Mouse (Mus musculus) lung, adult 2 months (tissue): ENCODE data around the gene Arhgef2. TPM values are rescaled to one million over a fixed set of nuclear protein-coding genes. Genes with fewer than 3 reads are reported as not detected.

Experiments used
- DNase-seq: peaks from one replicate; pipeline ENCODE4 v3.0.0; 2022
- H3K4me1 ChIP-seq: fragments of 200-500 bp; 2 replicates; pipeline ENCODE4 v1.6.1; 2011; ENCODE audit warnings: low read length; ENCODE audit not compliant: control insufficient read depth, insufficient read depth
- H3K4me3 ChIP-seq: fragments of 200-500 bp; replicated peaks from 2 replicates; pipeline ENCODE3; 2011; ENCODE audit warnings: low read depth, mild to moderate bottlenecking, control low read depth, low read length; ENCODE audit errors: extremely low read depth
- CTCF ChIP-seq: fragments of 200-500 bp; IDR thresholded peaks from 2 replicates; pipeline ENCODE4 v1.5.1; 2011; ENCODE audit warnings: mild to moderate bottlenecking, low read length, control low read depth; ENCODE audit not compliant: insufficient read depth
- POLR2A ChIP-seq: fragments of 200-500 bp; IDR thresholded peaks from 2 replicates; pipeline ENCODE4 v1.6.1; 2011; ENCODE audit warnings: low read depth, mild to moderate bottlenecking, control low read depth, low read length, borderline replicate concordance; ENCODE audit errors: extremely low read depth
- WGBS: fragments of 180-500 bp; shearing (Covaris S2); methylation state at CpG from one replicate; pipeline ENCODE4 v1.1.7; 2018; 5-methylcytosine and 5-hydroxymethylcytosine counted together
- polyA plus RNA-seq: library from polyadenylated mRNA; depleted of rRNA; stranded (reverse); fragments of >200 nt; gene quantifications from 2 replicates; pipeline ENCODE4 v1.2.3, GENCODE M21; 2012

Gene Arhgef2
- polyA plus RNA-seq, 1 experiment: 233 TPM

DNA sequence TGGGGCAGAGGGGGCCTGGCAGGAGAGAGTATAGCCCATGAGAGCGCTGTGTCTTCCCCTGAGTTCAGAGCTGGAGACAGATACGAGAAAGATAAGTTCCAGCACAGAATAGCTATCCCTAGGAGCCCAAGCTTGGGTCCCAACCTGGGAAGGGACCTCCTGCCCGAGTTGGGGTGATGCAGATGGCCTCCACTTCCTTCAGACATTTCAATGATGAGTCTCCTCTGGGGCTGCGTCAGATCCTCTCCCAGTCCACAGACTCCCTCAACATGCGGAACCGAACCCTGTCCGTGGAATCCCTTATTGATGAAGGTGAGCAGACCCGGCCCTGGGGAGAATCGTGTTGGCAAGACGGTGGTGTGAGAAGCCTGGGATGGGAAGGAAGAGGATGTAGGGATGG lies 27.3 kb downstream of the Arhgef2 start:
- Histone ChIP-seq H3K4me3 (no peak overlapping the region), H3K4me1 (peaks cover 31% of the 10 kb centered on the region)
- TF ChIP-seq CTCF (no peak), POLR2A (no peak)
- no peak for DNase-seq
- WGBS: 94% methylated on average over 10 of the region's 10 CpGs

DNA sequence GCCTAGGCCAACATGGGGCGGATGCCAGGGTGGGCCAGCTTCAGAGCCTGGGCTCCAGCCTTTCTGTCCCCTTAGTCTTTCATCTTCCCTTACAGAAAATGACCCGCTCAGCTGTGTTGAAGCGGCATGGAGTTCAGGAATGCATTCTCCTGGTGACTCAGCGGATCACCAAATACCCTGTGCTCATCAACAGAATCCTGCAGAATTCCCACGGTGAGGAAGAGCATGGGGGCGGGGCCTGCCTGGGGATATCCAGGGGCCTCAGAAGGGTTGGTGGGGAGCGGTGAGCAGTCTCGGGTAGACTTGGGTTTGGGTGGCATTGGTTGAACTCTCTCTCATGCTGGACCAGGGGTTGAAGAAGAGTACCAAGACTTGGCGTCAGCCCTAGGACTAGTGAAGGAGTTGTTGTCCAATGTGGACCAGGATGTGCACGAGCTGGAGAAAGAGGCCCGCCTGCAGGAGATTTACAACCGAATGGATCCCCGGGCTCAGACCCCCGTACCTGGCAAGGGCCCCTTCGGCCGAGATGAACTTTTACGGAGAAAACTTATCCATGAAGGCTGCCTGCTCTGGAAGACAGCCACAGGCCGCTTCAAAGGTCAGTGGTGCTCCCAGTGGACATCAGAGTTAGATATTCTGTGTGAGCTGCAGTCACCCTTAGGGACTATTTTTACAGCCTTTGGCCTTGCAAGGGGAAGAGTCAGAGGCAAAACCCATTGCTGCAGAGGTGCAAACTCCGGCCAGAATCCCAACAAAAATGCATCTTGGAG lies 29.9 kb downstream of the Arhgef2 start:
- no peak for DNase-seq
- 92% methylated on average over 19 of the region's 19 CpGs for WGBS
- Histone ChIP-seq H3K4me3 (no peak overlapping the region), H3K4me1 (peaks cover 10% of the 10 kb centered on the region)
- no peak for TF ChIP-seq POLR2A
- TF ChIP-seq CTCF: no peak

DNA sequence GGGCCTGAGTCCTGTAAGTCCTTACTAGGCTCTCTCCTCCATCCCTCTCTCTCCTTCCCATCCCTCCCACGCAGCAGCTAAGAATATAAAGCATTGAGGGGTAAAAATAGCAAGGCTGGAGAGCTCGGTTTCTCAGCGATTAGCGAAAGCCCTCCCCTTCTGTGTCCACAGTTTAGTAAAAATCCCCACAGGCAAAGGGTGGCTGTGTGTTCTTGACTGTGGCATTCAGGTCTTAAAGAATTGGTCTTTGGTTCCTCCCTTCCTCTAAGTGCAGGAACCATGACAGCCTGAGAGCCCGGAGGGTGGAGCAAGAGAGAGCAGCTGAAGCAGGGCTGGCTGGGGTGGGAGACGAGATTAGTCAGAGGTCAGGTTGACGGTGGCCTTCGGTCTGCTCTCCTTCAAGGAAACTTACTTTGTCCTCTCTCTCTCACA lies 30.8 kb downstream of the Arhgef2 start:
- Histone ChIP-seq H3K4me1 (peaks cover 5% of the 10 kb centered on the region), H3K4me3 (no peak overlapping the region)
- WGBS: 89% methylated on average over 8 of the region's 8 CpGs
- DNase-seq: no peak
- TF ChIP-seq CTCF (no peak), POLR2A (no peak)

DNA sequence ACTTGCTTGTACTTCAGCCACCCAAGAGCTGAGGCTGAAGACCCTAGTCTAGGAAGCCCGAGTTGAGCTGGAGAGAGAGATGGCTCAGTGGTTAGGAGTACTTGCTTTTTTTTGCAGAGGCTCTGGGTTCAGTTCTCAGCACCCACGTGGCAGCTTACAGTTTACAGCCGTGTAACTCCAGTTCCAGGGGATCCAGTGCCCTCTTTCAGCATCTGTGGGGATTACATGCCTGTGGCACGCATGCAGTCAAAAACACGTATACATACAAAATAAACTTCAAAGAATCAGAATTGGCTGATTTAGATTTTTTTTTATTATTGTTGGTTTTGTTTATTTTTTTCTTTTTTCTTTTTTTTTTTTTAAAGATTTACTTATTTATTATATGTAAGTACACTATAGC lies 31.4 kb downstream of the Arhgef2 start:
- no peak for DNase-seq
- no peaks in the 10 kb centered on the region for H3K4me1 ChIP-seq
- no peak overlapping the region for H3K4me3 ChIP-seq
- TF ChIP-seq POLR2A (no peak), CTCF (0 out of 2 replicates have a peak, but pooled peaks have one; percentile 4)
- WGBS: 95% methylated on average over 5 of the region's 5 CpGs

DNA sequence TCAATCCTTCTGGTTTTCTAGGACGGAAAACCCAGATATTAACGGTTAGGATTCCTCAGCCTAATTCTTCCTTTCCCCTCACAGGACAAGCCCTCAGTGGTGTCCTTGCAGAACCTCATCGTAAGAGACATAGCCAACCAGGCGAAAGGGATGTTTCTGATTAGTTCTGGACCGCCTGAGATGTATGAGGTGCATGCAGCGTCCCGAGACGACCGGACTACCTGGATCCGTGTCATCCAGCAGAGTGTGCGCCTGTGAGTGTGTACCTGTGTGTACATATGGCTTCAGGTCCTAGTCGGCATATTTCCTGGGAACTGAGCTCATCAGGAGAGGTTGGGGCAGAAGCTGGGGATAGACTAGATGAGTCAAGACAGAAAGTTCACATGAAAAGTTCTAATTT lies 33.5 kb downstream of the Arhgef2 start:
- WGBS: 93% methylated on average over 12 of the region's 12 CpGs
- no peak for TF ChIP-seq CTCF
- no peak for TF ChIP-seq POLR2A
- H3K4me1 ChIP-seq: no peaks in the 10 kb centered on the region
- H3K4me3 ChIP-seq: no peak overlapping the region
- DNase-seq: no peak

DNA sequence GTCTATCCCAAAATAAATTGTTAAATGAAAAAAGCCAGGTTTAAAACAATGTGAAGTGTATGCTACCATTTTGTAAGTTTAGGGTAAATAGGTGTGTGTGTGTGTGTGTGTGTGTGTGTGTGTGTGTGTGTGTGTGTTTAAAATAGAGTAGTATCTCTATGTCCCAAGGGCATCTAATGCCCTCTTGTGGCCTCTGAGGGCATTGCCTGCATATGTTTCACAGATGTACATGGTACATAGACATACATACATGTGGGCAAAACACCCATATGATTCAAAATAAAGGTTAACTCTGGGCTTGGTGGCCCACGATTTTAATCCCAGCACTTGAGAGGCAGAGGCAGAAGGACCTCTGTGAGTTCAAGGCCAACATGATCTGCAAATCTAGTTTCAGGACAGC lies 34.9 kb downstream of the Arhgef2 start:
- WGBS: 50% methylated on average over 1 of the region's 1 CpGs
- Histone ChIP-seq H3K4me3 (no peak overlapping the region), H3K4me1 (no peaks in the 10 kb centered on the region)
- no peak for DNase-seq
- TF ChIP-seq CTCF (peak; percentile 52), POLR2A (no peak)

DNA sequence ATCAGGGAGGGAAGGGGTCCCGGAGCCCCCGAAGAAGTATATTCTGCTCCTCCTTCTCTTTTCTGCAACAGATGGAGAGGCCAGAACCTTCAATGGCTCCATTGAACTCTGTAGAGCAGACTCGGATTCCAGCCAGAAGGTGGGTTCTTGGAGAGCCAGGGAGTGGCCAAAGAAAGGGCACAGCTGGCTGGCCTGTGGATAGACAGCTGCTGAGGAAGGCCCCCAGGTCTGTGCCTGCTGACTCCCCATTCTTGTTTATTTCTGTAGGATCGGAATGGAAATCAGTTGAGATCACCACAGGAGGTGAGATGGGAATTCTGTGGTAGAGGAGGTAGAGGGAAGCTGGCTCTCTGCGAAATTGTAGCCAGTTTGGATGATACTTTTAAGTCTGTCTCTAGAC lies 37.3 kb downstream of the Arhgef2 start:
- no peak for DNase-seq
- no peak for TF ChIP-seq CTCF
- no peak for TF ChIP-seq POLR2A
- Histone ChIP-seq H3K4me1 (no peaks in the 10 kb centered on the region), H3K4me3 (no peak overlapping the region)
- WGBS: 79% methylated on average over 5 of the region's 5 CpGs

DNA sequence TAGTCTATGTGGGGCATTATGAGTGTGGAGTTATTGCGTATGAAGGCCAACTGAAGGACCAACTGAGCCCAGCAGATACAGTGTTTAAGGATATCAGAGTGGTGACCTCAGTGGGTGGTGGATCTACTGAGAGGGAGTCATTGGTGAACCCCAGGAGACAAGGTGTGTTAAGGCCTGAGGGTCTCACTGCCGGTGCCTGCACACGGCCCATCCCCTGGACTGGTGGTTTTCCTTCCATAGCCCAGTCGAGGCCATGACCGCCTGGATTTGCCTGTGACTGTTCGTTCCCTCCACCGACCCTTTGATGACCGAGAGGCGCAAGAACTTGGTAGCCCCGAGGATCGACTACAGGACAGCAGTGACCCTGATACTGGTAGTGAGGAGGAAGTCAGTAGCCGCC lies 40.2 kb downstream of the Arhgef2 start:
- TF ChIP-seq POLR2A (no peak), CTCF (no peak)
- no peak for DNase-seq
- WGBS: 87% methylated on average over 12 of the region's 12 CpGs
- H3K4me3 ChIP-seq: no peak overlapping the region
- H3K4me1 ChIP-seq: no peaks in the 10 kb centered on the region

DNA sequence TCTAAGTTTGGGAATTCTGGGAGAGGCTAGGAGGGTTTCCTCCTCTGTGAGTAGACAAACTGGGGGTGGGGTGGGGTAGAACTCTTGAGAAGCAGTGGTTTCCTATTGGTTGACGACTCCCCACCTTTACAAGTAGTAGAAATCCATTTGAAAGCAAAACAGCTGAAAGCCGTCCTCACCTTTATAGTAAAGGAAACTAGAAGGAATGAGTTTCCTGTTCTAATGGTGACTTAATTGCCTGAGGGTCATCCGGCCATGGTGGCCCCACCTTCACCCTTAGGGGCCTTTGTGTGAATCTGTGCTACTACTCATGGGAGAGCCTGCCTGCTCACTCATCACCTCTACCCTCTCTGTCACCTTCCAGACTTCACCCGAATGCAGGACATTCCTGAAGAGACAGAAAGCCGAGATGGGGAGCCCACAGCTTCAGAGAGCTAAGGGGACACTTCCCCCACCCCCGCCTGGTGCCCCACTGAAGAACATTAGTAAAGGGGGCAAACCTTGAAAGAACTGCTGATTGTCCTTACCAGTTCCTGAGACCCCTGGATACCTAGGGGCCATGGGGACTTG lies 40.7 kb downstream of the Arhgef2 start:
- no peak for DNase-seq

DNA sequence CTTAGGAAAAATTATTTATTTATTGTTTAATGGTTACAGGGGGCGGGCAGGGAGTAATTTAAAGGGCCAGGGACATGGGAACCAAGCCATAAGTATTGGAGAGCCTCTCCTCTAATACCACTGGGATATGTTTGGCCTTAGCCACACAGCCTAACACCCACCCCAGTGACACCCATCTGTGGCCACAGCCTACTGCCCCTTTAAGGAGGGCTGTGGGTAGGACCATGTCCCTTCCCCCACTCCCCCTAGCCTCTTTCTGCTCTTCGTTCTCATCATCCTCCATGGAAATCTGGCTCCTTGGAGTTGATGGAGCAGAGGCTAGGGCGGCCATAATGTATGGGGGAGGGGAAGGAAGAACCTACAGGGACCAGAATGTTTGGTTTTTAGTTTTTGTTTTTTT lies 41.3 kb downstream of the Arhgef2 start:
- TF ChIP-seq CTCF (no peak), POLR2A (no peak)
- Histone ChIP-seq H3K4me3 (no peak overlapping the region), H3K4me1 (no peaks in the 10 kb centered on the region)
- no peak for DNase-seq
- 70% methylated on average over 3 of the region's 3 CpGs for WGBS

More for the DNA sequence above, 40.7 kb downstream of the Arhgef2 start:
- Histone ChIP-seq H3K4me1 (no peaks in the 10 kb centered on the region), H3K4me3 (no peak overlapping the region)
- WGBS: 63% methylated on average over 6 of the region's 6 CpGs
- TF ChIP-seq POLR2A (no peak), CTCF (no peak)
